In genomic region chr4:152550203-152550549, GRCm38 (mm10) we compare ENCODE assay signal across 19 mouse cellular contexts.
"Had no signal": no experiment of that assay in that cellular context is flagged by ENCODE, and none has a peak within 500 bp of the region (broad histone marks: within the 10 kb centered on the region; RNA-seq: fewer than 3 reads in every experiment).

No protein-coding gene starts in this region.

- H3K36me3 ChIP-seq: kidney, embryonic 15.5 days; liver, embryonic 13.5 days; midbrain, embryonic 15.5 days; stomach, embryonic 15.5 days had no signal

- DNase-seq: kidney, adult 8-10 months; kidney, postnatal 10 days; kidney, postnatal 36 days; layer of hippocampus, postnatal 36 days; liver, embryonic 13.5 days; lung, adult 2 months; lung, postnatal 10 days; lung, postnatal 36 days; retina, postnatal 1 day; right cerebral cortex, postnatal 25 days; spleen, adult 18-20 months; thymus, postnatal 36 days had no signal

- H3K4me2 ChIP-seq: kidney, embryonic 15.5 days; liver, embryonic 13.5 days; midbrain, embryonic 15.5 days; neural tube, embryonic 13.5 days; stomach, embryonic 15.5 days had no signal

- ATAC-seq: intestine, postnatal 0 days; midbrain, embryonic 15.5 days had no signal

- H3K4me3 ChIP-seq: kidney, embryonic 15.5 days; left cerebral cortex, adult 2 months; liver, embryonic 13.5 days; midbrain, embryonic 15.5 days; myocyte; neural tube, embryonic 13.5 days; stomach, embryonic 15.5 days had no signal

- H3K9me3 ChIP-seq: kidney, embryonic 15.5 days; midbrain, embryonic 15.5 days; neural tube, embryonic 13.5 days; stomach, embryonic 15.5 days had no signal

- H3K27ac ChIP-seq: kidney, embryonic 15.5 days; left cerebral cortex, adult 2 months; liver, embryonic 13.5 days; midbrain, embryonic 15.5 days; stomach, embryonic 15.5 days had no signal

- H3K27me3 ChIP-seq: kidney, embryonic 15.5 days; liver, embryonic 13.5 days; midbrain, embryonic 15.5 days; neural tube, embryonic 13.5 days; stomach, embryonic 15.5 days had no signal

- H3K9ac ChIP-seq: kidney, embryonic 15.5 days; liver, embryonic 13.5 days; midbrain, embryonic 15.5 days; neural tube, embryonic 13.5 days; stomach, embryonic 15.5 days had no signal
